Mouse (Mus musculus) layer of hippocampus, postnatal 36 days (tissue): ENCODE measurements around the gene Zfp710. TPM values are rescaled to one million over a fixed set of nuclear protein-coding genes. Genes with fewer than 3 reads are reported as not detected.

Experiments used
- DNase-seq, 2 experiments: peaks; one replicate each; pipeline ENCODE4 v3.0.0; 2022
- total RNA-seq, 2 experiments: library from RNA; stranded (reverse); gene quantifications; 2 replicates each; pipeline ENCODE4 v1.2.3; 2021

Gene Zfp710
- total RNA-seq, 2 experiments from 2014 or later: 21.7 to 23.1 TPM

- DNase-seq: no peak
Measured at GRCm38 (mm10) chr7:80081586-80082554, 57.3 kb downstream of the Zfp710 start.

- DNase-seq: no peak
Measured at GRCm38 (mm10) chr7:80084484-80084931, 59.9 kb downstream of the Zfp710 start.

- no peak for DNase-seq
Measured at GRCm38 (mm10) chr7:80085970-80086715, 61.5 kb downstream of the Zfp710 start.

- no peak for DNase-seq
Measured at GRCm38 (mm10) chr7:80088191-80088590, 63.6 kb downstream of the Zfp710 start.

GRCm38 (mm10) chr7:80090191-80091003 is 65.8 kb downstream of the Zfp710 start:
- no peak for DNase-seq

- no peak for DNase-seq
Measured at GRCm38 (mm10) chr7:80091004-80091865, 66.6 kb downstream of the Zfp710 start.

- DNase-seq: no peak
Measured at GRCm38 (mm10) chr7:80091866-80092210, 67.2 kb downstream of the Zfp710 start.

- DNase-seq: peak; percentile 74 to 78
Measured at GRCm38 (mm10) chr7:80092351-80093046, 67.9 kb downstream of the Zfp710 start.

GRCm38 (mm10) chr7:80094481-80094880 is 69.9 kb downstream of the Zfp710 start:
- no peak for DNase-seq

- DNase-seq: no peak
Measured at GRCm38 (mm10) chr7:80095598-80096309, 71.1 kb downstream of the Zfp710 start.

GRCm38 (mm10) chr7:80098389-80098976 is 73.9 kb downstream of the Zfp710 start:
- DNase-seq: no peak

GRCm38 (mm10) chr7:80103335-80103734 is 78.7 kb downstream of the Zfp710 start:
- no peak for DNase-seq

- no peak for DNase-seq
Measured at GRCm38 (mm10) chr7:80105637-80106390, 81.2 kb downstream of the Zfp710 start.

- DNase-seq: no peak
Measured at GRCm38 (mm10) chr7:80106441-80106840, 81.8 kb downstream of the Zfp710 start.

- peak in 1 of 2 experiments; percentile 36 for DNase-seq
Measured at GRCm38 (mm10) chr7:80111066-80112045, 86.7 kb downstream of the Zfp710 start.

- DNase-seq: peak; percentile 25 to 31
Measured at GRCm38 (mm10) chr7:80113989-80114388, 89.4 kb downstream of the Zfp710 start.

GRCm38 (mm10) chr7:80114451-80115223 is 90.0 kb downstream of the Zfp710 start:
- peak; percentile 54 to 62 for DNase-seq
